Mouse (Mus musculus) ES-Bruce4 (cell line): ENCODE results near the gene Lemd1.

ENCODE experiments used
- CTCF ChIP-seq: IDR thresholded peaks from one replicate; pipeline ENCODE4 v1.8.1; 2011; ENCODE audit warnings: low read depth, low read length
- EP300 ChIP-seq: IDR thresholded peaks from 2 replicates; pipeline ENCODE4 v1.6.1; 2011; ENCODE audit warnings: low read depth, low read length; ENCODE audit not compliant: insufficient read depth
- POLR2A ChIP-seq: IDR thresholded peaks from one replicate; pipeline ENCODE4 v1.8.1; 2011; ENCODE audit warnings: low read length; ENCODE audit not compliant: insufficient read depth

GRCm38 (mm10) chr1:132195100-132195499 lies 3.9 kb downstream of the Lemd1 start:
- no peak for TF ChIP-seq CTCF
- TF ChIP-seq POLR2A = no peak
- 0 out of 2 replicates have a peak, but pooled peaks have one; percentile 31 for TF ChIP-seq EP300
